Mouse (Mus musculus) embryonic fibroblast, embryonic 13.5 days (primary cell): ENCODE measurements around the gene Tia1.
A peak's percentile ranks its signal among the peaks of the same experiment; 100 is the strongest.

Experiments
- CTCF ChIP-seq: IDR thresholded peaks from 2 replicates; pipeline ENCODE4 v1.5.1; 2011; ENCODE audit warnings: mild to moderate bottlenecking, control low read depth, low read length, moderate library complexity, borderline replicate concordance; ENCODE audit not compliant: insufficient read depth
- POLR2A ChIP-seq: IDR thresholded peaks from 2 replicates; pipeline ENCODE4 v1.6.1; 2011; ENCODE audit warnings: low read depth, mild to moderate bottlenecking, control low read depth, low read length, moderate library complexity

DNA sequence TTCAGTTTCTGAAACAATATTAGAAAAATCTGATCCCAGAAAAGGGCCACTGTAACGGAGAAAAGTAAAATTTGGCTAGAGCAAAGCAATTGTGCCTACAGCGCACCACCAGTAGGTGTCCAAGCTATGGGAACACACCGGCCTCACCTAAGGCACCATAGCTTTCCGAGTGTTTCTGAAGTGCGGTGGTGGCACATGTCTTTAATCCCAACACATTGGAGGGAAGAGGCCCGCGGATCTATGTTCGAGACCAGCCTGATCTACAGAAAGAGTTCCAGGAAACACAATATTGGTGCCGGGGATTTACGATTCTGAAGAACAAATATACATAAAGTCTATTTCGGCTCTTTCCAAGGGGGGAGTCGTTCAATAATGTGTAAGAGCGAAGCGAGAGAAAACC is 33.7 kb downstream of the Tia1 start:
- TF ChIP-seq CTCF: peak; percentile 49; the same call in 1 of the 2 replicates
- TF ChIP-seq POLR2A: no peak
